Mouse (Mus musculus) embryo, embryonic 9.5 days (tissue): ENCODE results near the gene Teddm2.
A peak's percentile ranks its signal among the peaks of the same experiment; 100 is the strongest.

ENCODE experiments used
- DNase-seq: peaks from one replicate; pipeline ENCODE4 v3.0.0-alpha.2; 2017; ENCODE audit errors: extremely low spot score

The Teddm2 gene

GRCm38 (mm10) chr1:153830746-153831145 is 69.3 kb downstream of the Teddm2 start:
- no peak for DNase-seq

DNA sequence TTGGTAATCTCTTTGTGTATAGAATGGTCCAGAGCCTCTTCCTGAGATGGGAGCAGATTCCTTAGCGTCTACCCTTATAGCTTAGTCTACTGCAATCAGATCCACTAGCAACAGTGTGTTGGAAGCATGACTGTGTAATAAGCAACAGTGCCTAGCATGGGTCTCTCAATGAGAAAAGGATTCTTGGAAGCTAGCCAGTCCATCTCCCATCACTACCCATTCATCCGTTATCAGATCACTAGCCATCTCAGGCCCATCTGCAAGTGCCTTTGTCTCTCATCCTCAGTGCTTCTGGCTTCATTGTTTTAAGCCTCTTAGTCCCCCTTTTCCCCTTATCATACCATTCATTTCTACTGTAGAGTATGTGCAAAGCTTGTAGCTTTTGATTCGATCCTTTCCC is 79.8 kb downstream of the Teddm2 start:
- DNase-seq, result no peak

DNA sequence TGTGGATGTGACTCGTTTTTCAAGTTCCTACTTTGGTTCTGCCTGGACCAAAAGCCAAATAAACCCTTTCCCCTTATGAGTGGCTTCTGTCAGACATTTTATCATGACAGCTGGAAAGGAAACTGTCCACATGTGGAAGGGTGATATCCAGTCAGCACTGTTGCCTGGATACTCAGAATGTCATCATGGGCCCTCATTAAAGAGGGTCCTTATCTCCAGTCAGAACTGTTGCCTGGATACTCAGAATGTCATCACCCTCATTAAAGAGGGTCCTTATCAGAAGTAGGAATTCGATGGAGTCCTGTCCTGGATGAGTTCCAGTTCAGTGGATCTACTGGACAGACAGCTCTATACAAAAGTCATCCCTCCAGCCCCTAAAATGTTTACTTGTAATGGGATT is 85.8 kb downstream of the Teddm2 start:
- DNase-seq, result no peak

DNA sequence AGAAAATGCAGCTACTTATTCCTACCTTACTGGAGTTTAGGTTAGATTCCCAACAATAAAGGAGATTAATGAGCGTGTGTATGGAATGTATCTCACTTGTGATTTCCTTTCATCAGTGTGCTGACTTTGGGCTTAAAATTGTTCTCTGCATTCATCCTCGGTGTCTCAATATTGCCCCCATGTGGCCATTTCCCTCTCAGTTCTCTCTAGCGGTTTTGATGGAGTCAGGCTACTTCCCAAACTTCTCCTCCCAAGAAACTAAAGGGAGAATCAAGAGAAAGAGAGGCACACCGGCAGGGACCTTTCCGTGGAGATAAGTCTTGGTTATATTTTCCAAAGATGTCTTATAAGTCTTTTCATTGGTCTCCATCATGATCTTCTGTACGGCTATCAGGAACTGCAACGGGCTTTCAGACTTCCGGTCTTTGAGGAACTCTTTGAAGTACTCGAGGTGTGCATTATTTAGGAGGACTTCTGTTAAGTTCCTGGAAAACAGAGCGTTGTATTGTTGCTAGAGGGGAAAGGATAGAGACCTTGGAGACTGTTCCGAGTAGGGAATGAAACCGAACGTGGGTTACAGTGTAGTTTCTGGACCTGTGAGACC is 92.5 kb downstream of the Teddm2 start:
- peak; percentile 57 for DNase-seq

DNA sequence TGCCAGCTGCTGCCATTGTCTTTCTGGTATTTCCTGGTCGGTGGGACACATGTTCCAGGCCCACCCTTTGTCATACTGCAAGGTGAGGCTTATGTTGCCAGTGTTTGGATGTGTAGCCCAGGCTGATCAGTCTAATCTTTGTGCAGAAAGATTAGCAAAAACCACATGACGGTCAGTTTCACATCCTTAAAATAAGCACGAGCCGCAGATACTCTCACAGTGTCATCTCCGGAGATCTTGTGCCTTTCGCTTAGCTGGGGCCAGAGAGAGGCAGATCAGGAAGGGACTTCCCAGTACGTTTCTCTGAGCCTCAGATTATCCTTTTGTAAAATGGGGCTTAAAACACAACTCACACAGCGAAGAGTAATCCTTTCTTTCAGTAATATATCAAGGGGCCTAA is 96.5 kb downstream of the Teddm2 start:
- DNase-seq, result no peak

GRCm38 (mm10) chr1:153802691-153803090 is 97.3 kb downstream of the Teddm2 start:
- DNase-seq, result no peak
